Mouse (Mus musculus): ENCODE measurements around the gene Popdc2. TPM values are rescaled to one million over a fixed set of nuclear protein-coding genes. Genes with fewer than 3 reads are reported as not detected.

Popdc2 gene
- polyA plus RNA-seq, 1 experiment, result 3.3 TPM

DNA sequence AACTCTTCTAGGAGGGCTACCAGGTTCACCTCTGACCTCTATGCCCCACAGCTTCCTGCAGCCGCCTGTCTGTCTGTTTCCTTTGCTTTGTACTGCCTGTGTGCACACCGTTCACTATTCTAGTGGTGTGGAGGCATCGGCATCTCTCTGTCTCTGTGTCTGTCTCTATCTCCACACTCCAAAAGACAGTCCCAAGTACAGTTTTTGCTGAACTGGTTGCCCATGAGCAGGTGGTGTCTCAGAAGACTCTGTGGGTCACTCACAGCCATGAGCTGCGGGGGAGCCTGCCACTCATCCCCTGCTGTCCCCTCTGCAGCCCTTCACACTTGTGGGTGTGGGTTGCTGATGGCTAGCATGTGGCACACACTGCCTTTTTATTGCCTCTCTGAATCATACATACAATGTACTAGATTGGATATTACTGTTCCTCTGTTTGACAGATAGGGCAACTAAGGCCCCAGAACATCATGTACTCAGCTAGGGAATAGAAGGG lies 8.0 kb downstream of the Popdc2 start:
- DNase-seq (ENCODE audit: low read depth in 1 of 2, low spot score in 2 of 2), result no peak
- no peaks in the 10 kb centered on the region for H3K27me3 ChIP-seq (ENCODE audit: control insufficient read depth, insufficient read depth, low read length)
- no peak overlapping the region for H3K27ac ChIP-seq (ENCODE audit: insufficient read depth, low read length)
- H3K4me1 ChIP-seq (ENCODE audit: control insufficient read depth, insufficient read depth, insufficient read length), result no peaks in the 10 kb centered on the region
- H3K36me3 ChIP-seq (ENCODE audit: control insufficient read depth, insufficient read depth, low read length), result no peaks in the 10 kb centered on the region
- WGBS, result 86% methylated on average over 4 of the region's 4 CpGs
- H3K4me3 ChIP-seq (ENCODE audit: extremely low read depth, insufficient read depth, insufficient read length), result no peak overlapping the region
- TF ChIP-seq POLR2A (IDR thresholded peaks at IDR 0.05; ENCODE audit: low read depth, low read length) (no peak), CTCF (IDR thresholded peaks at IDR 0.05; ENCODE audit: extremely low read depth, insufficient read depth, insufficient read length, insufficient replicate concordance) (no peak)

DNA sequence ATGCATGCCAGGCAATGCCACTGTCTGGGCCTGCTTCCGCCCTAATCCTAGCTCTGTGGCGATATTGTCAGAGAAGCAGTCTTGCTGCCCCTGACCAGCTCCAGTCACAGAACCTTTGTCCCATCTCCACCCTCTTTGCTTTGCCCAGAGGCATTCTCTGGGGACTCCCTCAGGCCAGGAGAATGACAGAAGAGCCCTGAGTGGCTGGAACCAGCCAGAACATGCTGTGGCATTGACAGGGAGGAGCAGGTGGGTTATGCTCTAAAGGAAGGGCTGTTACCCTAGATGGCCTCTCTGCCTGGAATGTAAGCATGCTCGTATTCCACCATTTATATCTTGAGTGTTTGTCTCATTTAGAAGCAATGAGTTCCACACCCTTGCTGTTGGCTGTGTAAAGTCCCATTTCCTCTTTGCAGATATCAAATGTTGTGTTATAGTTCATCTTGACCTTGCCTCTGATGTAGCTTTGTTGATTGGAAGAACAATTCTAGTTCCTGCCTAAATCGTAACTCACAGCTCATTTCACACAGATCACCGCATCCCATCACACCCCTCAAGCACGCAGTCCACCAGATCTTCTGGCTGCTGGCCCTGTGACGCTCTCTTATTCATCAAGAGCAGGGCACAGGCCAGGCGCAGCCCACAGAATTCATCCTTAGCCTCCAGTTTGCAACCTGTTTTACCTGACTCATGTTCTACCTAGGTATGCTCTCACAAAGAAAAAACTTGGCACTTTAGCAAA lies 8.8 kb downstream of the Popdc2 start:
- TF ChIP-seq CTCF (IDR thresholded peaks at IDR 0.05; ENCODE audit: extremely low read depth, insufficient read depth, insufficient read length, insufficient replicate concordance) (no peak), POLR2A (IDR thresholded peaks at IDR 0.05; ENCODE audit: low read depth, low read length) (no peak)
- no peaks in the 10 kb centered on the region for H3K4me1 ChIP-seq (ENCODE audit: control insufficient read depth, insufficient read depth, insufficient read length)
- 92% methylated on average over 8 of the region's 8 CpGs for WGBS
- no peaks in the 10 kb centered on the region for H3K27me3 ChIP-seq (ENCODE audit: control insufficient read depth, insufficient read depth, low read length)
- no peak for DNase-seq (ENCODE audit: low read depth in 1 of 2, low spot score in 2 of 2)
- no peaks in the 10 kb centered on the region for H3K36me3 ChIP-seq (ENCODE audit: control insufficient read depth, insufficient read depth, low read length)
- H3K4me3 ChIP-seq (ENCODE audit: extremely low read depth, insufficient read depth, insufficient read length), result no peak overlapping the region
- no peak overlapping the region for H3K27ac ChIP-seq (ENCODE audit: insufficient read depth, low read length)

DNA sequence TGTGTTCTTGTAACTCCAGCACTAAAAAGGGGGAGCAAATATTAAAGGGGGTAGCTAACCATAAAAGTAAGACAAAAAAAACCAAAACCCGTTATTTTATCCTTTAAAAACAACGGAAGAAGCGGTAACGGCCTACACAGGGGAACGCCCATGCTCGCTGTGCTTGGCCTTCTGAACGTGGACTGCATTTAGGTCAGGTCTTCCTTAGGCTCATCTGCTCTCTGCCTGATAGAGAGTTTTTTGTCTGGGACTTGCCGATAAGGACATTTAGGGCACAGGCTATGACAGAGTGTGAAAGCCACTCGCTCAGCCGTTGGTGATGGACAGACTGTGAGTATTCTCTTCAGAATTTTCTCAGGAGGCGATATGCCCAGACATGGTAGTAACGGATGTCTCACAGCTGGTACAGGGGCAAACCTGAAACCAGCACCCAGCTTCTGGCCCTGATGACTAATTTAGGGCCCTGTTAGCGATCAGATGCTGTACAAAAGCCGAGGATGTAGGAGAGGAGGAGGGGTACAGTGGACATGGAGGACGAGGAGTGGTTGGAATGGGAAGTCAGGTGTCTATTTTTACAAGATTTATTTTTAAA lies 9.8 kb downstream of the Popdc2 start:
- 81% methylated on average over 15 of the region's 15 CpGs for WGBS
- no peak overlapping the region for H3K4me3 ChIP-seq (ENCODE audit: extremely low read depth, insufficient read depth, insufficient read length)
- H3K4me1 ChIP-seq (ENCODE audit: control insufficient read depth, insufficient read depth, insufficient read length), result peaks cover 3% of the 10 kb centered on the region; the same call in 1 of the 2 replicates
- no peak for DNase-seq (ENCODE audit: low read depth in 1 of 2, low spot score in 2 of 2)
- no peak for TF ChIP-seq POLR2A (IDR thresholded peaks at IDR 0.05; ENCODE audit: low read depth, low read length)
- no peak for TF ChIP-seq CTCF (IDR thresholded peaks at IDR 0.05; ENCODE audit: extremely low read depth, insufficient read depth, insufficient read length, insufficient replicate concordance)
- H3K36me3 ChIP-seq (ENCODE audit: control insufficient read depth, insufficient read depth, low read length), result no peaks in the 10 kb centered on the region
- no peaks in the 10 kb centered on the region for H3K27me3 ChIP-seq (ENCODE audit: control insufficient read depth, insufficient read depth, low read length)
- H3K27ac ChIP-seq (ENCODE audit: insufficient read depth, low read length), result no peak overlapping the region

DNA sequence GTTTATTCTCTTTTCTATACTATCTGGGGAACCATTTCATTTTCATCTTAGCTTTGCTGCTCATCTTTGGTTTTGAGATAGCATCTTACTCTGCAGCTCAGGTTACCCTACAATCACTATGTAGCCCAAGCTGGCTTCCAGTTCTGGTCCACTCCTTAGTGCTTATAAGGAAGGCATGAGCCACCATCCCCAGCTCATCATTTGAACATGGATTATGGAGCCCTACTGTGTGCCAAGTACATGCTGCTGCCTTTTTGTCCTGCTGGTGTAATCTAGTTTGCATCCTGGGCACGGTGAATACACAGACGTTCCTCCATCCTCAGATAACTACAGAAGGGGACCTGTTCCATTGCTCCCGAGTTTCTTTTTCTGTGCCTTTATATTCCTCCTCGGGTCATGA lies 10.9 kb downstream of the Popdc2 start:
- Histone ChIP-seq H3K4me3 (ENCODE audit: extremely low read depth, insufficient read depth, insufficient read length) (no peak overlapping the region), H3K27ac (ENCODE audit: insufficient read depth, low read length) (no peak overlapping the region), H3K27me3 (ENCODE audit: control insufficient read depth, insufficient read depth, low read length) (no peaks in the 10 kb centered on the region), H3K4me1 (ENCODE audit: control insufficient read depth, insufficient read depth, insufficient read length) (peaks cover 3% of the 10 kb centered on the region; the same call in 1 of the 2 replicates), H3K36me3 (ENCODE audit: control insufficient read depth, insufficient read depth, low read length) (no peaks in the 10 kb centered on the region)
- 93% methylated on average over 4 of the region's 4 CpGs for WGBS
- DNase-seq (ENCODE audit: low read depth in 1 of 2, low spot score in 2 of 2), result no peak
- TF ChIP-seq POLR2A (IDR thresholded peaks at IDR 0.05; ENCODE audit: low read depth, low read length) (no peak), CTCF (IDR thresholded peaks at IDR 0.05; ENCODE audit: extremely low read depth, insufficient read depth, insufficient read length, insufficient replicate concordance) (no peak)

DNA sequence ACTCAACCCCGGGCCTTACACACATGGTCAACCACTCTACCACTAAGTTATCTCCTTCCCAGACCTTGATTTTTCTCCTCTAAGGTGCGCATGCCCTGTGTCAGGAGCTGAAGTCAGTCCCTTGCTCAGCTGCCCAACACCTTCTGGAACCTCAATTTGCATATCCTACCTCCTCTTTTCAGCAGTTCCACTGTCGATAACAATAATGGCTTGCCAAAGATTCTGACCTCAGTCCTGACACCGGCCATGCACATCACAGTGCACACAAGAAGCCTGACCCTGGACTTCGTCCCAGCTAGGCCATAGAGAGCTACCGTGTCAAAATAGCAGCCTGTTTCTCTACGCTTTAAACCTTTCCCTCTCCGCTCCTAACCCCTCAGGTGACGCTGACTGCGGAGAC lies 11.4 kb downstream of the Popdc2 start:
- TF ChIP-seq CTCF (IDR thresholded peaks at IDR 0.05; ENCODE audit: extremely low read depth, insufficient read depth, insufficient read length, insufficient replicate concordance) (no peak), POLR2A (IDR thresholded peaks at IDR 0.05; ENCODE audit: low read depth, low read length) (no peak)
- H3K4me3 ChIP-seq (ENCODE audit: extremely low read depth, insufficient read depth, insufficient read length), result no peak overlapping the region
- H3K36me3 ChIP-seq (ENCODE audit: control insufficient read depth, insufficient read depth, low read length), result no peaks in the 10 kb centered on the region
- 86% methylated on average over 10 of the region's 10 CpGs for WGBS
- H3K4me1 ChIP-seq (ENCODE audit: control insufficient read depth, insufficient read depth, insufficient read length), result peaks cover 3% of the 10 kb centered on the region; the same call in 1 of the 2 replicates
- no peaks in the 10 kb centered on the region for H3K27me3 ChIP-seq (ENCODE audit: control insufficient read depth, insufficient read depth, low read length)
- H3K27ac ChIP-seq (ENCODE audit: insufficient read depth, low read length), result no peak overlapping the region
- DNase-seq (ENCODE audit: low read depth in 1 of 2, low spot score in 2 of 2), result no peak

DNA sequence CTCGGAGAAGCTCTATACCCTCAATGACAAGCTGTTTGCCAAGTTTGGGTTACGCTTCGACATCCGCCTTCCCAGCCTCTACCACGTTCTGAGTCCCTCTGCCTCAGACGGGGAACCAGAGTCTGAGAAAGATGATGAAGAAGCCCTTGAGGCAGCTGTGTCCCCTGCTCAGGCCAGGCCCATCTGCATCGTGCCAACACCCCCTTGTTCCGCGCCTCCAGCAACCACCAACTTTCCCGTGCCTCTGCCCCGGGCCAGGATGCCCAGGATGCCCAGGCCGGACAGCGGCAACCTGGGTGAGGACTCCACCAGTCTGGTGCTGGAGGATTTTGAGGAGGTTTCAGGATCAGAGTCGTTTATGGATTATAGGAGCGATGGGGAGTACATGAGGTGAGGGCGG lies 11.9 kb downstream of the Popdc2 start:
- no peaks in the 10 kb centered on the region for H3K27me3 ChIP-seq (ENCODE audit: control insufficient read depth, insufficient read depth, low read length)

More for the DNA sequence above, 11.9 kb downstream of the Popdc2 start:
- DNase-seq (ENCODE audit: low read depth in 1 of 2, low spot score in 2 of 2), result no peak
- TF ChIP-seq POLR2A (IDR thresholded peaks at IDR 0.05; ENCODE audit: low read depth, low read length), result no peak
- no peak for TF ChIP-seq CTCF (IDR thresholded peaks at IDR 0.05; ENCODE audit: extremely low read depth, insufficient read depth, insufficient read length, insufficient replicate concordance)
- H3K4me1 ChIP-seq (ENCODE audit: control insufficient read depth, insufficient read depth, insufficient read length), result peaks cover 3% of the 10 kb centered on the region; the same call in 1 of the 2 replicates
- H3K36me3 ChIP-seq (ENCODE audit: control insufficient read depth, insufficient read depth, low read length), result no peaks in the 10 kb centered on the region
- 88% methylated on average over 16 of the region's 16 CpGs for WGBS
- H3K27ac ChIP-seq (ENCODE audit: insufficient read depth, low read length), result no peak overlapping the region
- H3K4me3 ChIP-seq (ENCODE audit: extremely low read depth, insufficient read depth, insufficient read length), result no peak overlapping the region

Data from spleen, adult 2 months (tissue).